Mouse (Mus musculus) right cerebral cortex, postnatal 36 days (tissue): ENCODE data around the gene Adat1.

Experiments
- DNase-seq, 2 experiments: peaks; one replicate each; pipeline ENCODE4 v3.0.0; 2022; ENCODE audit warnings: low spot score in 2 of 2, mixed read lengths in 1 of 2

The Adat1 gene

GRCm38 (mm10) chr8:111968541-111968940 is 23.6 kb downstream of the Adat1 start:
- no peak for DNase-seq

GRCm38 (mm10) chr8:111967246-111967870 is 24.7 kb downstream of the Adat1 start:
- DNase-seq = no peak

GRCm38 (mm10) chr8:111964849-111965561 is 27.1 kb downstream of the Adat1 start:
- DNase-seq = no peak

- DNase-seq = no peak
These were observed 27.8 kb downstream of the Adat1 start for GRCm38 (mm10) chr8:111964351-111964750.

- DNase-seq = no peak
These were observed 28.6 kb downstream of the Adat1 start for GRCm38 (mm10) chr8:111963546-111963945.

GRCm38 (mm10) chr8:111963091-111963490 is 29.0 kb downstream of the Adat1 start:
- no peak for DNase-seq

- no peak for DNase-seq
These were observed 29.5 kb downstream of the Adat1 start for GRCm38 (mm10) chr8:111962589-111962988.

GRCm38 (mm10) chr8:111961330-111961729 is 30.8 kb downstream of the Adat1 start:
- DNase-seq = no peak

- no peak for DNase-seq
These were observed 31.3 kb downstream of the Adat1 start for GRCm38 (mm10) chr8:111960591-111961321.

GRCm38 (mm10) chr8:111957231-111957630 is 34.9 kb downstream of the Adat1 start:
- no peak for DNase-seq

GRCm38 (mm10) chr8:111955879-111956278 is 36.2 kb downstream of the Adat1 start:
- no peak for DNase-seq

- no peak for DNase-seq
These were observed 37.1 kb downstream of the Adat1 start for GRCm38 (mm10) chr8:111954844-111955594.

- DNase-seq = no peak
These were observed 40.2 kb downstream of the Adat1 start for GRCm38 (mm10) chr8:111951936-111952335.

GRCm38 (mm10) chr8:111951317-111951716 is 40.8 kb downstream of the Adat1 start:
- DNase-seq = peak; percentile 72 to 82

- no peak for DNase-seq
These were observed 41.3 kb downstream of the Adat1 start for GRCm38 (mm10) chr8:111950846-111951245.

GRCm38 (mm10) chr8:111947954-111948353 is 44.1 kb downstream of the Adat1 start:
- no peak for DNase-seq

- DNase-seq = no peak
These were observed 45.0 kb downstream of the Adat1 start for GRCm38 (mm10) chr8:111947144-111947543.

- DNase-seq = no peak
These were observed 48.6 kb downstream of the Adat1 start for GRCm38 (mm10) chr8:111943544-111943943.

GRCm38 (mm10) chr8:111941101-111941454 is 51.0 kb downstream of the Adat1 start:
- peak in 1 of 2 experiments; percentile 16 for DNase-seq

- peak; percentile 96 to 98 for DNase-seq
These were observed 51.7 kb downstream of the Adat1 start, which contains the start of gene Gabarapl2 for GRCm38 (mm10) chr8:111940171-111941100. Gabarapl2 (plus strand) TSS chr8:111940703.
